Mouse (Mus musculus): ENCODE data around the gene Tex12.

Gene Tex12

DNA sequence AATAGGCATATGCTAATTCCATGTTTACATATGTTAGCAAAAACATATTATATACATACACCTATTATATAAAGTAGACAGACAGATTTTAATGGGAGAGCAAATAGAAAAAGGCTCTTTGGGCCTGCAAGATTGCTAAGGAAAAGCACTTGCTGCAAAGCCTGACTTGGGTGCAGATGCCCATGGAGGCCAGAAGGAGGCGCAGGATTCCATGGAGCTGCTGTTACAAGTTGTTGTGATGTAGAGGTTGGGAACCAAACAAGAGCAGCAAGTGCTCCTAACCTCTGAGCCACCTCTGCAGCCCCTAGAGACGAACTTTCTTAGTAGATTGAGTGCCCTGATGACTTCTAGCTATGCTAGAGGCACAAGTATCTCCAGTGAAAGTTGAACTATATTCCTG is 42.3 kb downstream of the Tex12 start:
- no peak for DNase-seq (ENCODE audit: extremely low read depth, low read depth)

DNA sequence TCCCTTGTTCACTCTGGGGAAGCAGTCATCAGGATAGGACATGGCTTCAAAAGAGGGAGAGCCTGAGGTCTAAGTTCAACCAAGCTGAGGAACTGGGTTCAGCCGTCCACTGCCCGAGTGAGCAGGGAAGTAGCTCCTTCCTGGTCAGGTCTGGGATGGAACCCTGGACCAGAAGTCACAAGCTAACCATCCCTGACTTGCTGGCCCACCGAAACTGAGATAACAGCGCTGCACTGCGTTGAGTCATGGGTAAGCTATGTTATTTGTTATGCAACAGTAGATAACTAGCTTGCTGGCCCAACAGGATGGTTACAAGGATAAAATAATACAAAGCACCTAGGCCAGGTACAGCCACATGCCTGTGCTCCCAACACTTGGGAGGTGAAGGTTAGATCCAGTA is 45.7 kb downstream of the Tex12 start:
- DNase-seq (ENCODE audit: extremely low read depth, low read depth), result no peak

DNA sequence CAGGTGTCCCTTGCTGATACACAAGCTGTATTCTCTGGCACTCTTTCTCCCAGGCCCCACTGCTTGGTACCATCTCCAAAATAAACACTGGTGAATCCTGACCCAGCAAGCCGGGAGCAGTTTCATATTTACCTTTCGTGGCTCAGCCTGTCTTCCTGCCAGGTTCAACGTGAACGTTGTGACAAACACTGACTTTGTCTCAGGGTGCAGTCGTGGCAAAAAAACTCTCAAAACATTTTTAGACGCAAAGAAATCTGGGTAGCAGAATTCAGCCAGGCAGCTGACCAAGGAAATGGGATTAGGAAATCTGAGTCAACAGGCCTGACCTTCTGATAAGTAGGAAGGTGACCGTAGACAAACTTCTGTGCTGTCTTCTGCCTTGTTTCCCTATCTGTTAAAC is 53.6 kb downstream of the Tex12 start:
- no peak for DNase-seq (ENCODE audit: extremely low read depth, low read depth)
